Mouse (Mus musculus) CH12.LX (cell line): Measurements from ENCODE around the gene Akr1d1. TPM values are rescaled to one million over a fixed set of nuclear protein-coding genes. Genes with fewer than 3 reads are reported as not detected.
A peak's percentile ranks its signal among the peaks of the same experiment; 100 is the strongest.

Experiments used
- DNase-seq: peaks from one replicate; pipeline ENCODE4 v3.0.0-alpha.2; 2013; ENCODE audit errors: extremely low read depth
- H3K27ac ChIP-seq: 2 replicates; pipeline ENCODE4 v1.5.1; 2012; ENCODE audit warnings: low read depth, mild to moderate bottlenecking, control low read depth, moderate library complexity; ENCODE audit not compliant: insufficient read depth
- H3K27me3 ChIP-seq: replicated peaks from 2 replicates; pipeline ENCODE3; 2012; ENCODE audit warnings: inconsistent platforms
- H3K36me3 ChIP-seq, 2 experiments: replicated peaks in 1 of 2; 2 replicates each; pipeline versions ENCODE3 to v1.6.1; 2012; ENCODE audit warnings: inconsistent platforms in 1 of 2, low read length in 1 of 2, mild to moderate bottlenecking in 1 of 2, mixed read lengths in 1 of 2, moderate library complexity in 1 of 2; ENCODE audit not compliant: control insufficient read depth in 1 of 2, insufficient read depth in 1 of 2
- H3K4me1 ChIP-seq, 2 experiments: 2 replicates each; pipeline ENCODE4 v1.6.1; 2012; ENCODE audit warnings: inconsistent platforms in 1 of 2, moderate library complexity in 1 of 2; ENCODE audit not compliant: insufficient read depth in 2 of 2, control insufficient read depth in 1 of 2
- H3K4me2 ChIP-seq: 2 replicates; pipeline ENCODE4 v1.6.1; 2012; ENCODE audit warnings: low read depth, mild to moderate bottlenecking, control low read depth; ENCODE audit not compliant: poor library complexity, insufficient read depth, severe bottlenecking
- H3K4me3 ChIP-seq, 3 experiments: fragments of 150-350 bp in 1 of 3; sonication (generic) in 1 of 3; replicated peaks in 1 of 3; 2 replicates each; pipeline versions ENCODE3 to v1.5.1; 2011 to 2012; ENCODE audit warnings: low read depth in 2 of 3, low read length in 2 of 3, mild to moderate bottlenecking in 2 of 3, moderate library complexity in 2 of 3, control low read depth in 1 of 3, improper control_type of control experiment in 1 of 3, inconsistent platforms in 1 of 3, mixed read lengths in 1 of 3; ENCODE audit not compliant: poor library complexity in 1 of 3
- H3K79me2 ChIP-seq: replicated peaks from 2 replicates; pipeline ENCODE4 v1.6.1; 2012; ENCODE audit warnings: mild to moderate bottlenecking, moderate library complexity; ENCODE audit not compliant: control insufficient read depth, poor library complexity, insufficient read depth, severe bottlenecking; ENCODE audit errors: extremely low read depth
- H3K9ac ChIP-seq: 2 replicates; pipeline ENCODE4 v1.6.1; 2012; ENCODE audit warnings: low read depth, mild to moderate bottlenecking, control low read depth, moderate library complexity; ENCODE audit not compliant: insufficient read depth
- H3K9me3 ChIP-seq: replicated peaks from 2 replicates; pipeline ENCODE3; 2012; ENCODE audit warnings: low read length, inconsistent platforms, mixed read lengths
- BHLHE40 ChIP-seq: IDR thresholded peaks from 2 replicates; pipeline ENCODE4 v1.6.1; 2011; ENCODE audit warnings: mild to moderate bottlenecking, low read depth, low read length, improper control_type of control experiment
- CHD2 ChIP-seq: IDR thresholded peaks from 2 replicates; pipeline ENCODE4 v1.6.1; 2011; ENCODE audit warnings: low read length, improper control_type of control experiment
- EP300 ChIP-seq: IDR thresholded peaks from 2 replicates; pipeline ENCODE4 v1.6.1; 2011; ENCODE audit warnings: low read length, improper control_type of control experiment
- ETS1 ChIP-seq: conservative IDR thresholded peaks from 2 replicates; pipeline ENCODE4 v1.6.1; 2012; ENCODE audit warnings: low read depth, mild to moderate bottlenecking, inconsistent platforms, low read length, improper control_type of control experiment, moderate library complexity
- HCFC1 ChIP-seq: IDR thresholded peaks from 2 replicates; pipeline ENCODE4 v1.6.1; 2012; ENCODE audit warnings: low read depth, mild to moderate bottlenecking, inconsistent platforms, low read length, improper control_type of control experiment
- IRF4 ChIP-seq: IDR thresholded peaks from 2 replicates; pipeline ENCODE4 v1.6.1; 2014; ENCODE audit warnings: low read depth, mild to moderate bottlenecking, inconsistent platforms, low read length, improper control_type of control experiment
- MAX ChIP-seq: IDR thresholded peaks from 2 replicates; pipeline ENCODE4 v1.6.1; 2011; ENCODE audit warnings: low read length, improper control_type of control experiment
- MEF2A ChIP-seq: IDR thresholded peaks from 2 replicates; pipeline ENCODE4 v1.6.1; 2014; ENCODE audit warnings: low read depth, mild to moderate bottlenecking, inconsistent platforms, low read length, improper control_type of control experiment, borderline replicate concordance
- NELFE ChIP-seq: IDR thresholded peaks from 2 replicates; pipeline ENCODE4 v1.6.1; 2011; ENCODE audit warnings: low read depth, low read length, improper control_type of control experiment
- PAX5 ChIP-seq: IDR thresholded peaks from 2 replicates; pipeline ENCODE4 v1.6.1; 2012; ENCODE audit warnings: low read length, inconsistent platforms, mixed read lengths
- SIN3A ChIP-seq: IDR thresholded peaks from 2 replicates; pipeline ENCODE4 v1.6.1; 2012; ENCODE audit warnings: low read length, improper control_type of control experiment, inconsistent platforms
- SMC3 ChIP-seq: IDR thresholded peaks from 2 replicates; pipeline ENCODE4 v1.6.1; 2011; ENCODE audit warnings: low read depth, low read length, improper control_type of control experiment
- TBP ChIP-seq: conservative IDR thresholded peaks from 2 replicates; pipeline ENCODE4 v1.6.1; 2011; ENCODE audit warnings: low read depth, low read length, improper control_type of control experiment
- TCF12 ChIP-seq: IDR thresholded peaks from 2 replicates; pipeline ENCODE4 v1.6.1; 2014; ENCODE audit warnings: low read depth, mild to moderate bottlenecking, inconsistent platforms, low read length, improper control_type of control experiment
- ZNF384 ChIP-seq: IDR thresholded peaks from 2 replicates; pipeline ENCODE4 v1.6.1; 2012; ENCODE audit warnings: low read depth, low read length, improper control_type of control experiment, inconsistent platforms
- dilution Hi-C: fragments of 300-500 bp; cut with MboI; formaldehyde crosslinking; loops from 2 replicates; pipeline ENCODE4 v1.14.3; 2020; ENCODE audit warnings: low sequenced_read_pairs; ENCODE audit not compliant: extremely low pct_unique_long_range_greater_than_20kb, extremely low pct_ligation_motif_present
- in situ Hi-C: fragments of 300-500 bp; cut with MboI; formaldehyde crosslinking; loops from 3 replicates; pipeline ENCODE4 v1.14.3; 2019; ENCODE audit warnings: low sequenced_read_pairs, low pct_ligation_motif_present, low pct_unique_long_range_greater_than_20kb, mixed read lengths
- polyA plus RNA-seq: library from polyadenylated mRNA; unstranded; fragments of >175 nt; gene quantifications from 2 replicates; pipeline ENCODE4 v1.2.1, GENCODE M21; 2012; ENCODE audit warnings: low read depth; ENCODE audit not compliant: insufficient read length
- total RNA-seq, 2 experiments: library from RNA; depleted of rRNA; stranded (reverse); fragments of 300-350 nt in 1 of 2; fragments of >200 nt in 1 of 2; gene quantifications; 2 replicates each; pipeline ENCODE4 v1.2.3; 2012 to 2014

Gene Akr1d1
- total and polyA plus RNA-seq, 3 experiments, result not detected

DNA sequence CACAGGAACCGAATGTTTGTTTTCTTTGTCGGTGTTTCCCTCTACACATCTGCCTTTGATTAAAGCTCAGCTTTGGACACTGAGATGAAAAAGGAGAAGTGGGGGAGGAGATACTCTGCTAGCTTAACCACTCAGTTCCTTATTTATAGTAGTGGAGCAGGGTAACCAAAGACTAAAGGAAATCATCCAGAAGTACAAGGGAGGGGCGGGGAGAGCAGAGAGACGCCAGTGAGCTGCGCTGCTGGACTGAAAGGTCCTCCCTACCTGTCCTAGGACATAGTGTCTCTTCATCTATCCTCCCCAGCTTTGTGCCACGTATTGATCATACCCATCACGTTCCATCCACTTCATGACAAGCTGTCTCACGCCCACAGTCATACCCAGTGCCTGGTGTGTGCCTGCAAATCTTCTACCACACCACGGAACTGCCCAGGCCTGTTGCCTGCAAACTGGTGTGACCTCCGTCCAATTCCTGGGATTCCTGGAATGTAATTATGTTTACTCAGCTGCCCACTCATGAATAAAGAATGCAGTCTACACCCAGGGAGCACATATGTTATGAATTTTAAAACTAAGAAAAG is 87.5 kb downstream of the Akr1d1 start:
- Histone ChIP-seq H3K9ac (no peak overlapping the region), H3K79me2 (no peaks in the 10 kb centered on the region), H3K4me2 (0 out of 2 replicates have a peak overlapping the region, but pooled peaks have one; percentile 41), H3K9me3 (no peaks in the 10 kb centered on the region), H3K27ac (peak overlapping the region; percentile 11), H3K27me3 (no peaks in the 10 kb centered on the region), H3K36me3 (no peaks in the 10 kb centered on the region), H3K4me3 (no peak overlapping the region), H3K4me1 (peaks cover 8 to 42% of the 10 kb centered on the region in 2 experiments)
- dilution Hi-C loops, result no loop called here
- TF ChIP-seq SIN3A (no peak; the same call in 1 of the 2 replicates), BHLHE40 (peak; percentile 37; the same call in 1 of the 2 replicates), CHD2 (peak; percentile 82), TBP (peak; percentile 58; the same call in 1 of the 2 replicates), NELFE (peak; percentile 34; the same call in 1 of the 2 replicates), IRF4 (peak; percentile 75), ETS1 (peak; percentile 22; the same call in 1 of the 2 replicates), ZNF384 (no peak), HCFC1 (peak; percentile 9; the same call in 1 of the 2 replicates), MAX (no peak), EP300 (peak; percentile 81), PAX5 (no peak), TCF12 (0 out of 2 replicates have a peak, but pooled peaks have one; percentile 17), MEF2A (peak; percentile 76), SMC3 (no peak)
- DNase-seq, result peak; percentile 86
- in situ Hi-C loops, result no loop called here

Other genes starting within 250 kb of the Akr1d1 start
- gene Dgki, start 230.0 kb upstream of the Akr1d1 start, total RNA-seq (2012; rRNA removed), result 8.0 and 8.7 TPM in 2 replicates
- 4.0 and 4.4 TPM in 2 replicates for gene Dgki, start 230.0 kb upstream of the Akr1d1 start, total RNA-seq (2014; rRNA removed)
- gene Dgki, start 230.0 kb upstream of the Akr1d1 start, polyA plus RNA-seq, result 6.2 and 7.7 TPM in 2 replicates
- 7.0 and 8.7 TPM in 2 replicates for gene Creb3l2, start 88.0 kb upstream of the Akr1d1 start, total RNA-seq (2012; rRNA removed)
- gene Creb3l2, start 88.0 kb upstream of the Akr1d1 start, total RNA-seq (2014; rRNA removed), result 1.3 and 1.5 TPM in 2 replicates
- 6.6 and 8.5 TPM in 2 replicates for gene Creb3l2, start 88.0 kb upstream of the Akr1d1 start, polyA plus RNA-seq